Mouse (Mus musculus) spleen, adult 18-20 months (tissue): ENCODE data around the gene Palld.

Experiments used
- DNase-seq, 2 experiments: peaks; one replicate each; pipeline ENCODE4 v3.0.0; 2022; ENCODE audit warnings: mixed read lengths in 2 of 2

The Palld gene

GRCm38 (mm10) chr8:61715351-61716125 lies 187.0 kb downstream of the Palld start:
- DNase-seq: no peak

GRCm38 (mm10) chr8:61714293-61714831 lies 188.1 kb downstream of the Palld start:
- DNase-seq: no peak

GRCm38 (mm10) chr8:61713195-61713990 lies 189.1 kb downstream of the Palld start:
- no peak for DNase-seq

- no peak for DNase-seq
Observed at GRCm38 (mm10) chr8:61712426-61712825, 190.1 kb downstream of the Palld start.

- no peak for DNase-seq
Observed at GRCm38 (mm10) chr8:61708586-61709305, 193.7 kb downstream of the Palld start.

GRCm38 (mm10) chr8:61705491-61705890 lies 197.0 kb downstream of the Palld start:
- no peak for DNase-seq

GRCm38 (mm10) chr8:61702122-61702521 lies 200.4 kb downstream of the Palld start:
- no peak for DNase-seq

GRCm38 (mm10) chr8:61700932-61701681 lies 201.4 kb downstream of the Palld start:
- DNase-seq: no peak

- no peak for DNase-seq
Observed at GRCm38 (mm10) chr8:61700298-61700697, 202.2 kb downstream of the Palld start.

- no peak for DNase-seq
Observed at GRCm38 (mm10) chr8:61698959-61699358, 203.5 kb downstream of the Palld start.

GRCm38 (mm10) chr8:61697728-61698385 lies 204.6 kb downstream of the Palld start:
- no peak for DNase-seq

GRCm38 (mm10) chr8:61696846-61697455 lies 205.5 kb downstream of the Palld start:
- no peak for DNase-seq

- no peak for DNase-seq
Observed at GRCm38 (mm10) chr8:61695416-61695815, 207.1 kb downstream of the Palld start.

- no peak for DNase-seq
Observed at GRCm38 (mm10) chr8:61692866-61693265, 209.6 kb downstream of the Palld start.

- no peak for DNase-seq
Observed at GRCm38 (mm10) chr8:61692129-61692528, 210.4 kb downstream of the Palld start.

GRCm38 (mm10) chr8:61691391-61691790 lies 211.1 kb downstream of the Palld start:
- DNase-seq: no peak

- DNase-seq: no peak
Observed at GRCm38 (mm10) chr8:61687071-61687470, 215.4 kb downstream of the Palld start.

- DNase-seq: peak in 1 of 2 experiments; percentile 20
Observed at GRCm38 (mm10) chr8:61686340-61686739, 216.2 kb downstream of the Palld start.

GRCm38 (mm10) chr8:61685280-61685679 lies 217.2 kb downstream of the Palld start:
- DNase-seq: no peak

GRCm38 (mm10) chr8:61684280-61684939 lies 218.1 kb downstream of the Palld start:
- no peak for DNase-seq

GRCm38 (mm10) chr8:61682902-61683301 lies 219.6 kb downstream of the Palld start:
- DNase-seq: no peak
